Comparison of ENCODE assay signal across 7 mouse cellular contexts in the genomic region with DNA sequence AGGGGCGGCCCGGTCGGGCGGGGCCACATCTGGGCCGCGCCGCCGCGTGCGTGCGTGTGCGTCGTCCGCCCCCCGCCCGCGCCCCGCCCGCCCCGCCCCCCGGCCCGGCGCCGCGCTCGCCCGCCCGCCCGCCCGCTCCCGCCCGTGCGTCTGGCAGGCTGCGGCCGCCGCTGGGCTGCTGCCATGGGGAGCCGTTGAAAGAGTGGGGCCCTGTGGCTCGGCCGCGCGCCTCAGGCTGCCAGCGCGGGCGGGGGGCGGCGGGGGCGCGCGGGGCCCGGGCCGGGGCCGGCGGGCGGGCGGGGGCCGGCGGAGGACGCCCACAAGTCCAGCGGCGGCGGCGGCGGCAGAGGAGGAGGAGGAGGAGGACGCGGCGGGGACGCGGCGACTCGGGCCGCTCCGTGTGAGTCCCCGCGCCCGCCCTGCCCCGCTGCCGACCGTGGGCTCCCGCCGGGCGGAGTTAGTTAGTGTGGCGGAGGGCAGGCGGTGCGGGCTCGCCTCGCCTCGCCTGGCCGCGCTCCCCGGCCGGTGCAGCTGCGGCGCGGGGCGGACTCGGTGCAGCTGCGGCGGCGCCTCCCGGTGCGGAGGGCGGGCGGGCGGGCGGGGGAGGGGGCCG. TPM values are rescaled to one million over a fixed set of nuclear protein-coding genes. Genes with fewer than 3 reads are reported as not detected.
DNase-seq lines count a peak whose midpoint lies in the region; ATAC-seq lines count a peak whose summit lies in the region.

A gene (plus strand): TSS at position 156 of the 613 bp plus-strand sequence.

- no peaks in the 10 kb centered on the region for H3K9me3 ChIP-seq in midbrain, embryonic 15.5 days

- peak within 1 kb of the TSS; percentile 99 for H3K4me3 ChIP-seq in brown adipose tissue, adult 24 weeks (ENCODE audit: insufficient read depth, low read depth, low read length)
- H3K4me3 ChIP-seq in midbrain, embryonic 15.5 days: peak within 1 kb of the TSS; percentile 76

- no peaks in the 10 kb centered on the region for H3K27me3 ChIP-seq in midbrain, embryonic 15.5 days (replicated peaks)

- peak; percentile 31 for ATAC-seq in midbrain, embryonic 15.5 days (replicated peaks)
- no peak for ATAC-seq in activated CD4-positive, CD25-positive, alpha-beta regulatory T cell, adult 4 months

- peak; percentile 55 for DNase-seq in urinary bladder, adult 2 months (ENCODE audit: low spot score)
- DNase-seq in urinary bladder, postnatal 10 days (ENCODE audit: low spot score): no peak
- DNase-seq in heart, adult 8-10 months (ENCODE audit: low spot score): no peak
- DNase-seq in layer of hippocampus, postnatal 36 days: no peak

- peak within 1 kb of the TSS; percentile 92 for H3K4me2 ChIP-seq in midbrain, embryonic 15.5 days

- peaks cover 4% of the 10 kb centered on the region for H3K4me1 ChIP-seq in brown adipose tissue, adult 24 weeks (ENCODE audit: control insufficient read depth, insufficient read depth, insufficient read length, low read length)
- H3K4me1 ChIP-seq in midbrain, embryonic 15.5 days: peaks cover 43% of the 10 kb centered on the region

- H3K36me3 ChIP-seq in midbrain, embryonic 15.5 days (replicated peaks): no peaks in the 10 kb centered on the region

- under 1% methylated on average over 45 of the region's 106 CpGs for WGBS in midbrain, embryonic 15.5 days

- H3K9ac ChIP-seq in midbrain, embryonic 15.5 days: peak within 1 kb of the TSS; percentile 60

- peak within 1 kb of the TSS; percentile 75 for H3K27ac ChIP-seq in brown adipose tissue, adult 24 weeks (replicated peaks; ENCODE audit: low read depth, low read length)
- H3K27ac ChIP-seq in midbrain, embryonic 15.5 days: peak within 1 kb of the TSS; percentile 93

RNA-seq across cellular contexts. Expression of the gene that starts here (rescaled TPM):
- polyA plus RNA-seq in urinary bladder, adult 2 months (2012; rRNA removed): 11.9 and 27.0 TPM in 2 replicates
- 12.1 and 16.7 TPM in 2 replicates for polyA plus RNA-seq in brown adipose tissue, adult 24 weeks (2012; ENCODE audit: insufficient read depth, insufficient read length, missing spikeins)
- total RNA-seq in heart, adult 8-10 months (2022): 10 to 100 TPM; 53.3 to 57.6 (median 54.3) TPM
- total RNA-seq in layer of hippocampus, postnatal 36 days (2021): 100 to 1,000 TPM; 565 to 581 TPM
- polyA plus RNA-seq in midbrain, embryonic 15.5 days (2015; fragmentation: Nextera tagmentation; extraction: Ambion mirVana): 7.0 and 9.7 TPM in 2 replicates
- 1 to 10 TPM; 2.2 to 3.8 TPM for polyA plus RNA-seq in activated CD4-positive, CD25-positive, alpha-beta regulatory T cell, adult 4 months (2017; shearing (Covaris generic))

Comparison
In these comparisons a context has a peak if more than half of its experiments do, and no peak if none do; other contexts are left out.
1. RNA of the gene that starts here (total RNA-seq): 565 to 581 TPM in layer of hippocampus, postnatal 36 days; 53.3 to 57.6 TPM in heart, adult 8-10 months; every median in the first group is over 4 times any median in the second.